Mouse (Mus musculus) ovary, postnatal 14 days (tissue): Measurements from ENCODE around the gene Manf.

Experiments used
- DNase-seq: peaks from one replicate; pipeline ENCODE4 v3.0.0; 2022; ENCODE audit warnings: low spot score

Manf gene

DNA sequence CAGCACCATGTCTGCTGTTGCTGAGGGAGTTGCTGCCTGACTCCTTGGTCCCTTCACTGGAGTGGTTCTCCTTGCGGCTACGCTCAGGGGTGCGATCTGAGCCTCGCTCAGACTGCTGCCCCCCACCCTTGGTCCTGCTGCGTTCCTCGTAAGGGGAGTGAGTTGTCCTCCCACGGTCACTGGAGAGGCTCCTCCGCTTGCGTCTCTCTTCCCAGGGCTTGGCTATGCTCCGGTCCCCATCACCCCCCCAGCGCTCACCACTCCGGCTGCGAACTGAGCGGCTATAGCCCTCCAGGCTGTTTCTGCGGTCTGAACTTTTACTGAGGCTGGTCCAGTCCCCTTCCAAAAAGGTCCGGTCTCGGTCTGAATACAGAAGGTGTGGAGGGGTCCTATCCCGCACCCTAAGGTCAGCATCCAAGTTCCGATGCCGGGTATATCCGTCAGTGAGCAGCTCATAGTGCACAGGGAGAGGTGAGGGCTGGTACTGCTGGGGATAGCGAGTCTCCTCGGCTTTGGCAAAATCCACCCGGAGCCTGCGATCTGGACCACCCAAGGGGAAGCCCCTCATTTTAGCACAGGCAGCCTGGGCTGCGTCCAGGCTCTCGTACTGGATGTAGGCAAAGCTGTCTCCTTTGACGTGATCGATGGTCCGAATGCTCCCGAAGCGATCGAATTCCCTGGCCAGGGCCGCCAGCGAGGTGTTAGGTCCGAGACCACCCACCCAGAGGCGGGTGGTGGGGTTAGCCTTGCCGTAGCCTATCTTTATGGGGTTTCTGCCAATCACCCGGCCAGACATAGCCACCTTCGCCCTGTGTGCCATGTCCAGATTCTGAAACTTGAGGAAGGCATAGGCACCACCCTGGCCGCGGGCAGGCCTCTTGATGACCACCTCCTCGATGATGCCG is 6.5 kb downstream of the Manf start:
- DNase-seq, result no peak

DNA sequence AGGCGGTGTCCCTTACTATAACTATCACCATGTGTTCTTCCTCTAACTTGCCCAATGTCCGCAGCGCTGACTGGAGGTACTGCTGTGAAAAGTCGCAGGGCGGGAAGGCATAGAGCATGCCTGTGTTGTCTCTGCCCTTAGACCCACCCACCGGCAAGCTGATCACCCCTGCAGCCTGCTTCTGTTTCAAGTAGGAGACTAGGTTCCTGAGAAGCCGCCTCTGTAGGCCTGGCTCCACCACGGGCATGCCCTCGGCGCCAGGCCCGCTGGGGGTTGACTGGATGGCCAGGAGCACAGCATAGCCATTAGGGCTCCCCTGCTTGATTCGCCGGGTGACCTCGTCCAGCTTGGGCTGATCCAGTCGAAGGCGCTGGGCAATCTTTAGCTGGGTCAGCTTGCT is 7.5 kb downstream of the Manf start:
- no peak for DNase-seq

DNA sequence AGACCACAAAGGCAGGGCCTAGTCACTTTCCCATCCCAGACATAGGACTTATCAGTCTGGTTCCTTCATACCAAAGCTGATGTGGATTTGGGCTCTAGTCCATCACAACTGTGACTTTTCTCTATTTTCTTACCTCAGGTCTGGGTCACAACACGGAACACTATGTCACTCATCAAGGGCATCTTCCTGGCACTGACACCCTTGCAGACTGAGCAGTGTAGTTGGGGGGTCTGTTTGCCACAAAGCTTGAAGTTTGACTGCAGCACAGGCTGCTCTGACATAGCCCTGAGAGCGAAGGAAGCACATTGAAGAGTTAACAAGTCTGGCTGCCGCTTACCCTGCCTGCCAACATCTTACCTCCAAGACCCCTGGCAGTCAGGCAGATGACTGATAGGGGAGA is 8.7 kb downstream of the Manf start:
- DNase-seq, result no peak

DNA sequence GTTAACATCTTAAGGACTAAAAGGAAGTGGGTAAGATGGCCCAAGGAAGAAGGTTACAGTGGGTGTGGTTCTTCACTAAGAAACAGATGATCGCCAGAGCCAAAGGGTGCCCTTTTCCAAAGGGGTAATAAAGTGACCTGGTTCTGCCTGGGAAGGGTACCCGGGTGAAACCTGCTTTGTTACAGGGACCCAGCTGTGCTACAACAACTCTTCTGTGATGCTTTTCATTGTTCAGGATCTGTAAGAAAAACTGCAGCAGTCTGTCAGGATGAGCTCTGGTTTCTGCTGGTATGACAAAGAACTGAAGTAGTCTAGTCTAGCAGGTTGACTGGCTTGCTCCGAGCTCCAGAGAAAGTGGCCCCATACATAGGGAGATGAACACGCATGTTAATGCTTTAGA is 9.6 kb downstream of the Manf start:
- DNase-seq, result no peak

DNA sequence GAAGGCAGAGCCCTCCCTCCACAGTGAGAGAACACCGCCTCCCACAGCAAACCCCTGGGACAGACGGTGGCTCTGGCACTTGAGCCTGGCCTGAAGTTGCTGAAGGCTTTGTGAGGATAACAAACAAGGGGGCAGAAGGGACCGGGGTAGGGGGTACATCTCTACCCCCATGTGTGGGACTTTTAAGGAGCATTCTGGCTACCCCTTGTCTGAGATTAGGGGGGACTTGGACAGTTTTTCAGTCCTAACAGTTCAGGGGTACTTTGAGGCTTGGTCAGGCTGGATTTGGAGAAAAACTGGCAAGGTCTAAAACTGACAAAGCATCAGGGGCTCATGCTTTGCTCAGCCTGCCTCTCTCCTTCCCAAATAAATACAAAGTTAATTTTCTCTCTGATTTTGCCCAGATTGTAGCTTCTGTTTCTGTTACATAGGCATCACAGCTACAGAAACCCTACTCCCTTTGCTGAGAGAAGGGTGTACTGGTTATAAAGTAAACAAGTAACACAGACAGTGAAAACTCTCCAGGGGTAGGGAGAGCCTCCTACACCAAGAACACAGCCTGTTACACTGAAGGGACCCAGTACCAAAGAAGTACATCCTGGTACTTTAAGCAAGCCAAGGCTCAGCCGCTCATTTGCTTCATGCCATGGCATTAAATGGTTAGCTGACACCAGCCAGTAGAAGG is 10.6 kb downstream of the Manf start:
- no peak for DNase-seq

DNA sequence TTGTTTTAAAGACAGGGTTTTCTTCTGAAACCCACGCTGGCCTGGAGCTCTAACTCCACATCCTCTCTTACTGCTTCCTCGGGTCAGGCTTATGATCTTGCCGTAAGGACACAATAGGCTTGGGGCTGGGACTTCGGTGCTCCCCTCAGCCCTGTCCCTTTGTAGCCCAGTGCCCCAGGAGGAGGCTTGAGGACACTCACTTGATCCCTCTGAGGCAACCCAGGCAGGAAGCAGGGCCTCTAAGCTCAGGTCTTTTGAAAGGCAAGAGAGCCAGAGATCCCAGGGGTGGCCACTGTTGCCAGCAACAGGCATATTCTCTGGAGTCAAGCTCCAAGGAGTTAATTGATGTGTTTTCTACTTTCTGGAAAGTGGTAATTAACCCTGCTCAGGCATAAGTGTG is 12.3 kb downstream of the Manf start:
- DNase-seq, result no peak

DNA sequence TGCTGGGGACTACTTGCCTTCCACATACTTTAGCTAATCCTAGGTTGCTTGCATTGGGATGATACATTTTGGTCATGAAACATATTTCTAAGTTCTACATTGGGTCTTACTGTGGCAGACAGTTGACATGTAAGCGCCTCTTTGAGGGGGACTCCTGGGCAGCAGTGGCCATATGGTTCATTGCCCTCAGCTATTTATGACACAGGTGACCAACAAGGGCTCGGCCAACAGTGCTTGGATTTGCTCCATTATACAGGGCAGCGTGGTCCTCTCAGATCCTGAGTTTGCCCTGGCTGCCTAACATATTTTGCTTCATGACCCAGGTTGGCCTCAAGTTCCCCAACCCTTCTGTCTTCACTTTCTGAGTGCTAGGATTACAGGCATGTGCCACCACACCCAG is 15.1 kb downstream of the Manf start:
- no peak for DNase-seq

DNA sequence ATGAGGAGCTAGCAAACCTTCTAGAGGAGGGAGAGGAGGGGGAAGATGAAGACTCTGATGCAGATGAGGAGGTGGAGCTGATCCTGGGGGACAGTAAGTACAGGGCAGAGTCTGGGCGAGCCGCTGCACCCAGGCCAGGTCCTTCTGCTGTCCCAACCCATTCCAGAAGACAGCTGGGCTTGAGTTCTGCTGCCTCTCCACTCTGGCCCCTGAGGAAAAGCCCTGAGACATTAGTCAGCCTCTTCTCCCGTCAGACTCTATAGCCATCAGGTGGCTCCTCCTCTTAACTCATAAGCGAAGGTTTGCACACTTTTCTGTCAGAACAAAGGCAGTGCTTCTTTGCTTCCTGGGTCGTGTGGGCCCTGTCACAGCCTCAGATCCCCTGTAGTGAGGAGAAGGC is 17.6 kb downstream of the Manf start:
- no peak for DNase-seq

DNA sequence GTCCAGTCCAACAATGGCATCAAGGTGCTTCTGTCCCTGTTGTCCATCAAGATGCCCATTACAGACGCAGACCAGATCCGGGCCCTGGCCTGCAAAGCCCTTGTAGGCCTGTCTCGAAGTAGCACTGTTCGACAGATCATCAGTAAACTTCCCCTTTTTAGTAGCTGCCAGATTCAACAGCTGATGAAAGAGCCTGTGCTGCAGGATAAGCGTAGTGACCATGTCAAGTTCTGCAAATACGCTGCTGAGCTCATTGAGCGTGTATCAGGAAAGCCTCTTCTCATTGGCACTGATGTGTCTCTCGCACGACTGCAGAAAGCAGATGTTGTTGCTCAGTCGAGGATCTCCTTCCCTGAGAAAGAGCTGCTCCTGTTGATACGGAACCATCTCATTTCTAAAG is 33.7 kb downstream of the Manf start:
- DNase-seq, result no peak

DNA sequence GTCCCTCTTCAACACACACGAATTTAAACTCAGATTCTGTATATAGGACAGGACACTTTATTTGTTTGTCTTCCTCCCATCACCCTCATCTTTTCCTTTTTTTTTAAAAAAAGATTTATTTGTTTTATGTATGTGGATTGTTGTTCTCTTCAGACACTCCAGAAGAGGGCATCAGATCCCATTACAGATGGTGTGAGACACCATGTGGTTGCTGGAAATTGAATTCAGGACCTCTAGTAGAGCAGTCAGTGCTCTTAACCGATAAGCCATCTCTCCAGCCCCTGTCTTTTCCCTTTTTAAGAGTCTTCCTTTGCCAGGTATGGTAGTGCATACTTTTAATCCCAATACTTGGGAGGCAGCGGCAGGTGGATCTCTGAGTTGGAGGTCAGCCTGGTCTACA is 35.1 kb downstream of the Manf start:
- no peak for DNase-seq

DNA sequence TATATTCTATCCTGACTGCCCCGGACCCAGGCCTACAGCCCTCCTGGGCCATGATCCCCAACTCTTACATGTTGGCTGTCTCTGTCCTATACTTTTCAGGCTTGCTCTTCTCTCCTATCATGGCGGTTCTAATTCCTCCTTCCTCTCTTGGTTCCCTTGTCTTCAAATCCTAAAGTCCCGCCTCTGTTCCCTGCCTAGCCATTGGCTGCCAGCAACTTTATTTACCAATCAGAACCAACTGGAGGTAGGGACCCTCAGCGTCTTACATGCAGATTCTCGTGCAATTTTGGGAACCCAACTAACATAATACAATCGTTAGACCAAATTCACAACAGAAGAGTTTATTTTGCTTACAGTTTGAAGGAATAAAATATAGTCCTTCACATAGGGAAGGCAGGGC is 49.0 kb downstream of the Manf start:
- DNase-seq, result no peak

DNA sequence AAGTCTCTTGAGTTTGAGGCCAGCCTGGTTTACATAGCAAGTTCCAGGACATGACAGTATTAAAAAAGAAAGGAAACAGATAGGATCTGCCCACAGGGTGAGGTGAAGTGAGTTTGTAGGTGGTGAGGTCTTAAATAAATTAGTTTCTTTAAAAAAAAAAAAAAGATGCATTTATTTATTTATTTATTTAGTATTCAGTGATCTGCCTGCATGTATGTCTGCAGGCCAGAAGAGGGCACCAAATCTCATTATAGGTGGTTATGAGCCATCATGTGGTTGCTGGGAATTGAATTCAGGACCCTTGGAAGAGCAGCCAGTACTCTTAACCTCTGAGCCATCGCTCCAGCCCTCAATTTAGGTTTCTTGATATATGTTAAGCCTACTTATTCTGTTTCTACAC is 51.2 kb downstream of the Manf start:
- no peak for DNase-seq

DNA sequence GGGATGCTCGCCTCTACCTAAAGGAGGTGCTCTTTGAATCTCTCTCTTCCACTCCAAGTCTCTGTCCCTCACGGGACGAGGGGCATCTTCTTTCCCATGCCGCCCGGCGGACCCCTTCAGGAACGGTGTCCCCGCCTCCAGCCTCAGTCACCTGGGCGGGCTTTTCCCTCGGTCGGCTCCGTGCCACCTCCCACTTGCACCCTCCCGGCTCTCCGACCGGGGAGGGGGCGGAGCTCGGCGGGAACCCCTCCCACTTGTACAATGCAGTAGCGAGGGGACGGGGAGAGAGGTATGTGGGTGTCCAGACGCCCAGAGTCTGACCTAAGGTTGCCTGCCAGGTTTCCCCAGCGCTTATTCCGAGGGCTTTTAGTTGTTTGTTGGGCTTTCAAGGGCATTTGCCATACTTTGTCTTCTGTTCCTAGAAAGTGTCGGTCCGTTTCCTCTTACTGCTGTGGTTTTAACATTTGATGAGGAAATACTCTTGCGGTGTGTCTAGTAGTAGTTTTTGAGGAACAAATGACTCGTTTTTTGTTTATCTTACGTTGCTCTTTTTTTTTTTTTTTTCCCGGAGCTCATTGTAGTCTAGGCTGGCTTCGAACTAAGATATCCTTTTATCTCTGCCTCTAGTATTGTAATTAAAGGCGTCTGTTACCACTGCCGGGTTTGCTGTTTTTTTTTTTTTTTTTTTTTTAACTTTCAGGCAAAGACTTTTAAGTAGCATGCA is 69.2 kb downstream of the Manf start:
- DNase-seq, result peak; percentile 80

DNA sequence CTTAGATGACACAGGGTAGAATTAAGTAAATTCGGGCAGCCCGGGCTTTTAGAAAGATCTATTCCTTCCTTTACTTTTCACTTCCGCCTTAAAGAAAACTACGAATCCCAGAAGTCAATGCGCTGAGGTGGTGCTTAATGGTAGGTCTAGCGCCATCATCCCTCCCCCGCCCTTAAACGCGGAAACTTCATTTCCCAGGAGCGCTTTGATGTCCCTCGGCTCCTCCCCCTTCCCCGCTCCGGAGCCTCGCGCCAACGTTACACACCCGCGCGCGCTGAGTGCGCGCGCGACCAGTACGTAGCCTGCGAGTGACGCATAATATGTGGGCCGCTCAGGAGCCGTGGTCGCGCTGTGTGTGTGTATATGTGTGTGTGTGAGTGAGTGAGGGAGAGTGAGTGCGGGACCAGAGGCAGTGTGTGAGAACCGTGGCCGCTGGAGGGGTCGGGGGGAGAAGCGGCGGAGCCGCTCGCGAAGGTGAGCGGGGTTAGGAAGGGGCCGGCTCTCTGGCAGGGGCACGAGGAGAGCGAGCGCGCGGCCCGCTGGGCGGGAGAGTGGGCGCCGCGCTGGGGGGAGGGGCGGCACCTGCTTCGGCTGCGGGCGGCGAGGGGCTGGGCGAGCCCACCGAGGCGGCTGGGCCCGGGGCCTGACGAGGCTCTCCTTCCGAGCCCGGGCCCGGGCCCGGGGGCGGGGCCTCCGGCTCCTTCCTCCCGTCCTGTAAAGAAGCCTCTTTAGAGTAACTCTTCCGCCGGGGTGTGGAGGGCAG is 70.0 kb downstream of the Manf start, which contains the start of gene Dcaf1:
Gene Dcaf1 (plus strand): TSS at position 257 of the 763 bp plus-strand sequence.
- peak; percentile 73 for DNase-seq

DNA sequence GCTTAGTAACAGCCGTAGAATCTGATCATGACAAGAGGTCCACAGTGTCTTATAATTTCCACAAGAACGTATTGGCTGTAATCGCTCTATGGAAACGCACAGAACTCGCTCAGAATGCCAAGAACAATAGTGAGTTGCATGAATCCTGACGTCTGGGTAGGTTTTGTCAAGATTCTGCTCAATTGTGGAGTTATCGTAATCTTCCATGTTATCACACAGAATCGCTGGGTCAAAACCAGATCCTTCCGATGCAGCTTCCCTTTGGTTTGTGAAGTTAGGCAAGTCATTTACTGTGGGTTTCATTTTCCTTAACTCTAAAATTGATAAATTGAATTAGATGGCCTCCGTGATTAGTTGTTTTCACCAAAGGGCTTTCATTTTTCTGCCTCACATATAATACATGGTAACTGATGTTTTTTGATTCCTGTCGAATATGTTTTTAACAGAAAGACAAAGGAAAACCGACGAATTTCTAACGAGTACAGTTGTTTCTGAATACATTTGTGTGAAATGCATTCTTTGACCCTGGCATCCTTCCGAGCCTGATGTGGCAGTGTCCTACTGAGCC is 70.6 kb downstream of the Manf start:
- no peak for DNase-seq

DNA sequence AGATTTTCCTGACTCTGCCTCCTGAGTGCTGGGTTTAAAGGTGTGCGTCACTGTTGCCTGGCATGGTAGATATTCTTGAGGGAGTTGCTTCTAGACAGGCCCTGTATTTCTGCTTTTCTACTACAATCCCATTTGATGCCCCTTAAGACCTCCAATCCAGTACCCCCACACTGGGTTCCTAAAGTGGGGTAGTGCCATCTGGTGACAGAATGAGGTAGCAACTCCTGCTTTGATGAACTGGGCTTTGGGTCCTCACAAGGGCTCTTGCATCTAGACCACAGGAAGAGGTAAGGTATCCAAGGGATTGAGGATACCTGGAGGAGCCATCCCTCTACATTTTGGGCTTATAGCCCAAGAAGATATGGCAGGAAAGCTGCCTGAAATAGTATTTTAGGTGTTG is 72.6 kb downstream of the Manf start:
- DNase-seq, result no peak

DNA sequence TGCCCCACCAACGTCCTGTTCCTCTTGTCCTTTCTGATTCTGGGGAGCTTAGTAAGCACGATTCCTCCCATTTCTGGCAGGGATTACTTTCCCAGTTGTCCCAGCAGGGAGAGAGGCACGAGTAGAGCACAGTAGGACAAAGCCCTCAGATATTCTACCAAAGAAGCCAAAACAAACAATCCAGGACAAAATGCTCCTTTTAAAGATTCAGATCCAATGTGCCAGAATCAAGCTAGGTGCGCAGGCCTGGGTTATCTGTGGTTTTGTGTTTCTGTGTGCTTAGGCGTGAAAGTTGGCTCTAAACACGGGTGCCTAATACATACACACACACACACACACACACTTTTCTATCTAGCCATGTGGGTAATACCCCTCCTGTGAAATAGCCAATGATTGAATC is 73.6 kb downstream of the Manf start:
- DNase-seq, result no peak

DNA sequence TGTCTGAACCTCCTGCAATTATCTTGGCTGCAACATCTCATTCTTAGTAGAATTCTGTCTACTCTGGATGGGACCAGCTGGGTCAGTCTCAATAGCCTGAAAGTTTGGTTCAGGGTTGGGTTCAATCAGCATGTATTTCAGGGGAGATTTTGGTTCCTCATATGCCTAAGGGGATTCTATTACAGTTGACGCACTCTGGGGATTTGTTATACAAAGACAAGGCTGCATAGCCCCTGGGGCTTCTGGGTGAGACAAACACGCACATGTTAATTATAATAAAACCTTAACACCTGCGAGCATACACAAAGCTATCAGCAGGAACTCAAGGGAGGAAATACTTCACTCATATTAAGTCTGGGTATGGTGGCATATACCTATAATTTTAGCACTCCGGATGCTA is 85.3 kb downstream of the Manf start:
- no peak for DNase-seq

DNA sequence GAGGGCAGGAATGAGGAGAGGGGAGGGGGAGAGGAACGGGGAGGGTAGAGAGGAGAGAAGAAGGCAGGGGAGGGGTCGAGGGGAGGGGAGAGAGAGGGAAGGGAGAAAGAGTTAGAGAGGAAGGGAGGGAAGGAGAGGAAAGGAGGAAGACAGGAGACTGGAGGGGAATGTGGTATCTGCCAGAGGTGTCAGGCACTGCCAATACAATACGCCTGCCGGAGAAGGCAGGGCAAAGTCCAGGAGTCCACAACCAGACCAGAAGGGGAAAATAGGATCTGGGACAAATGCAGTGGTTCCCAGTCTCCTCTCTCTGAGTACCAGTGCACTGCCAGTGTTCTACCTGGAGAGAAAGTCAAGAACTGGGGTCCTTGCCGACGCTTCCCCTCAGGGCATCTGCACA is 100.9 kb downstream of the Manf start:
- DNase-seq, result no peak

DNA sequence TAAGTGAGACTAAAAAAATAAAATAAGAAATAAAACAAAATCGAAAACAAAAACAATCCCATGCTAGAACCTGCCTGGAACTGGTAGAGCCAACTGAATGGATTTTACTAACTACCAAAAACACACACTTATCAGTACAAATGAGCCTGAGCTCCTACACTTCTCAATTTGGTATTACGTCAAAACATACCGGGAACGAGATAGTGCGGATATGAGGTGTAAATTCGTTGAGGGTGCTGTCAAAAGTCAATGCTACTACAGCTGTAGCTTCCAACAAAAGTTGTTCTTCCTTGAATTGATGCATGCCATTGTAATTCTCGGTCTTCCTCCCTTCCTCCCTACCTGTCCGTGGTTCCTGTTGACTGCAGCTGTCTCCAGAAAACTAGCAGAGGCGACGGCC is 102.4 kb downstream of the Manf start:
- no peak for DNase-seq

DNA sequence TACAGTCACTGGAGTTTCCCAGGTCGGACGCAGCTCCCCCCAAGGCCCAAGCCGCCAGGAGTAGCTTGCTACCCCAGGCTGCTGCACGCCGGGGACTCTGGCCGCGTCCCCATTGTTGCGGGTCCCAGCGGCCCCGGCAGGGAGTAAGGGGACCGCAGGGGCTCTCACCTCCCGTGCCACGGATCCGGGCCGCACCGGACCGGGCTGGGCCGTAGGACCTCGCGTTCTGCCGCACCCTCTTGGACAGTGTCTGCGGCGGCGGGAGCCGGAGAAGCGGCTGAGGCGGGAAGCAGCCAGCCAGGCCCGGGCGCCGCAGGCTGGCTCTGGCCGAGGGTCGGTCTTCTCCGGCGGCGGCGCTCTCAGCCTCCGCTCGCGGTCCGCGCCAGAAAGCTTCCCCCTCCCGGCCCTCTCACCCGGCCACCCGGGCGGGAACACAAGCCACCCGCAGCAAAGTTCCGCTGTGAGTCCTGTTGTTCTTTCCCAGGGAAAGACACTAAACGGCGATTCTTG is 102.9 kb downstream of the Manf start, which contains the start of gene Rad54l2:
Gene Rad54l2 (minus strand): TSS at position 383 of the 510 bp plus-strand sequence.
- DNase-seq, result peak; percentile 86
